Mouse (Mus musculus) heart, adult 2 months (tissue): ENCODE results near the gene Fat4. TPM values are rescaled to one million over a fixed set of nuclear protein-coding genes. Genes with fewer than 3 reads are reported as not detected.
A peak's percentile ranks its signal among the peaks of the same experiment; 100 is the strongest.

ENCODE experiments used
- DNase-seq, 2 experiments: peaks; one replicate each; pipeline ENCODE4 v3.0.0; 2021
- H3K27ac ChIP-seq: fragments of 200-600 bp; 2 replicates; pipeline ENCODE4 v1.8.1; 2022
- H3K27me3 ChIP-seq: fragments of 200-500 bp; 2 replicates; pipeline ENCODE4 v1.6.1; 2012; ENCODE audit warnings: mild to moderate bottlenecking, low read length, inconsistent platforms, mixed read lengths; ENCODE audit not compliant: control insufficient read depth, insufficient read depth
- H3K36me3 ChIP-seq: fragments of 200-500 bp; 2 replicates; pipeline ENCODE4 v1.6.1; 2012; ENCODE audit warnings: low read length, inconsistent platforms; ENCODE audit not compliant: control insufficient read depth, insufficient read depth
- H3K4me1 ChIP-seq: fragments of 200-500 bp; 2 replicates; pipeline ENCODE4 v1.6.1; 2011; ENCODE audit warnings: low read length; ENCODE audit not compliant: control insufficient read depth, insufficient read depth
- H3K4me3 ChIP-seq: fragments of 200-600 bp; 2 replicates; pipeline ENCODE4 v1.8.1; 2022
- H3K79me2 ChIP-seq: fragments of 200-500 bp; replicated peaks from 2 replicates; pipeline ENCODE4 v1.6.1; 2012; ENCODE audit warnings: mild to moderate bottlenecking, inconsistent platforms, low read length, moderate library complexity, mixed read lengths; ENCODE audit not compliant: control insufficient read depth, insufficient read depth
- H3K9ac ChIP-seq: fragments of 200-500 bp; 2 replicates; pipeline ENCODE4 v1.6.1; 2012; ENCODE audit warnings: low read depth, mild to moderate bottlenecking, control low read depth, inconsistent platforms, low read length, mixed read lengths
- CTCF ChIP-seq: fragments of 200-600 bp; IDR thresholded peaks from 2 replicates; pipeline ENCODE4 v1.8.1; 2022; ENCODE audit warnings: antibody characterized with exemption, mild to moderate bottlenecking, moderate library complexity
- EP300 ChIP-seq: fragments of 200-500 bp; IDR thresholded peaks from 2 replicates; pipeline ENCODE4 v1.6.1; 2011; ENCODE audit warnings: low read depth, low read length, control low read depth; ENCODE audit not compliant: insufficient read depth
- POLR2A ChIP-seq: fragments of 200-500 bp; IDR thresholded peaks from 2 replicates; pipeline ENCODE4 v1.6.1; 2011; ENCODE audit warnings: mild to moderate bottlenecking, low read depth, low read length, control low read depth; ENCODE audit not compliant: insufficient read depth
- WGBS: fragments of 180-500 bp; shearing (Covaris S2); methylation state at CpG from one replicate; pipeline ENCODE4 v1.1.7; 2018; 5-methylcytosine and 5-hydroxymethylcytosine counted together
- intact Hi-C: fragments of 180-260 bp; cut with DNase I; formaldehyde crosslinking; loops from one replicate; pipeline ENCODE4 v1.15.1; 2025
- polyA plus RNA-seq: library from polyadenylated mRNA; depleted of rRNA; stranded (reverse); fragments of >200 nt; gene quantifications from 2 replicates; pipeline ENCODE4 v1.2.3, GENCODE M21; 2012
- total RNA-seq, 2 experiments: library from RNA; stranded (reverse); gene quantifications; 2 replicates each; pipeline ENCODE4 v1.2.3; 2021

The Fat4 gene
- total and polyA plus RNA-seq, 3 experiments = 1.9 to 5.1 (median 5.1) TPM

DNA sequence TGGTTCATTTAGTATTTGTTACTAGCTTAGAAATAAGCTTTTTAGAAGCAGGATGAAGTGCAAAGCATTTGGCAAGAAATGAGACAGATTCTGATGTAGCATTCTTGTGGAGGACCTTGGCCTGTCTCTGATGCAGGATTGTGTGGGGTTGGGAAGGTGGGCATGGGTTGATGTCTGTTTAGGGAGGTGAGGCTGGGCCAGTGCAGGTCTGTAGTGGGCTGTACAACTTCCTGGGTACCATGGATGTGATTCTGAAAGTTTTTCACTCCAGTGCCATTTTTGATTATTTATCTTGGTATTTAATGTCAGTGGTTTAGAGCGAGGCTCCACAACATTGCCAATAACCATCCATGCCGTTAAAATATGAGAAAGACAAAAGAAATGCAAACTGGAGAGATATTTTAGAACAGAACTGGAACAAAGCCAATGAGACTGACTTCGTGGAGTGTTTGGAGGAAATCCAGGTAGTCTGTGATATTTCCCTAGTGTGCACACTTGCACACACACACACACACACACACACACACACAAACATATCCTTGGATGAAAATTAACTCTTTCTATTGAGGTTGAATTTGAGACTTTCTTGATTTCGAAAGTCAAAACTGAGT is 41.4 kb downstream of the Fat4 start:
- TF ChIP-seq CTCF = no peak
- no peak for TF ChIP-seq POLR2A
- no peak for TF ChIP-seq EP300
- H3K79me2 ChIP-seq = no peaks in the 10 kb centered on the region
- peaks cover 9% of the 10 kb centered on the region for H3K4me1 ChIP-seq
- no peak overlapping the region for H3K9ac ChIP-seq
- H3K27me3 ChIP-seq = no peaks in the 10 kb centered on the region
- DNase-seq = no peak
- no peak overlapping the region for H3K4me3 ChIP-seq
- 21% methylated on average over 4 of the region's 4 CpGs for WGBS
- peak overlapping the region; percentile 8; the same call in 1 of the 2 replicates for H3K27ac ChIP-seq
- intact Hi-C loops = no loop called here
- peaks cover 7% of the 10 kb centered on the region for H3K36me3 ChIP-seq

DNA sequence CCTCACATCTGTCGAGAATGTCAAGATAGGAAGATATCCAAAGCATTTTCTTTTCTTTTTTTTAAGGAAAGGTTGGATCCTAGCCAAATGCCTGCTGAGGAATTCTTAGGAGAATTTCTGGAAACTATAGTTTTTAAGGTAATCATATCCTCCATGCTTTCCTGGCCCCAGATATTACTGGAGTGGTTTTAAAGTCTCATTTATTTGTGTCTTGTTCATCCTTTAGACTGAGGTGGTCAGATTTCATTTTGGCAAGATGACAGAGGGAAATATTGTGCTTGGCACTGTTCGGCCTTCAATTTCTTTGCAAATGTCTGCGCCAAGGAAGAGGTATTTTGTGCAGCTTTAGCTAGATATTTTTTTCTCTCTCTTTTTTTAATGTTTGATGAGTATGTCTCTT is 42.0 kb downstream of the Fat4 start:
- WGBS = 36% methylated on average over 3 of the region's 3 CpGs
- H3K79me2 ChIP-seq = no peaks in the 10 kb centered on the region
- peaks cover 9% of the 10 kb centered on the region for H3K4me1 ChIP-seq
- no peak for TF ChIP-seq CTCF
- no peak for TF ChIP-seq POLR2A
- TF ChIP-seq EP300 = no peak
- no peak overlapping the region for H3K9ac ChIP-seq
- no peaks in the 10 kb centered on the region for H3K27me3 ChIP-seq
- intact Hi-C loops = no loop called here
- peaks cover 7% of the 10 kb centered on the region for H3K36me3 ChIP-seq
- DNase-seq = no peak
- no peak overlapping the region for H3K4me3 ChIP-seq
- H3K27ac ChIP-seq = peak overlapping the region; percentile 7; the same call in 1 of the 2 replicates

DNA sequence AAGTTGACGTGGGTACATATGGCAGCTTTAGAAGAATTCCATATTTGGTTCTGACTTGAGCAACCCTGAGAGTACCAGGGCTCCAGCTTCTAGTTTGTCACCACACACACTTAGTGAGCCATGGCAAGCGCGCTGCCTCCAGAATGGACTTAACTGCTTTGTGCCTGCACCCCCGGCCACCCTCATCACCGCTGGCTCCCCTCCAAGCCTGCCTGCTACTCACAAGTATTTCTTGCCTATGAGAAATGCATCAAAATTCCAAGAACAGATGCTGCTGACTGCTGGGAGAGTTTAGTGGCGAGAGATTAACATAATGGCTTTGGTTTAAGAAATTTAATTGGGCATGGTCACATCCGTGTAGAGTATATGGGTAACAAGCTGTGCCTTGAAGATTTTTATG is 48.0 kb downstream of the Fat4 start:
- 67% methylated on average over 7 of the region's 7 CpGs for WGBS
- Histone ChIP-seq H3K36me3 (peaks cover 15% of the 10 kb centered on the region), H3K4me1 (peaks cover 10% of the 10 kb centered on the region), H3K27me3 (no peaks in the 10 kb centered on the region), H3K9ac (no peak overlapping the region), H3K27ac (no peak overlapping the region), H3K79me2 (no peaks in the 10 kb centered on the region), H3K4me3 (no peak overlapping the region)
- intact Hi-C loops = loop anchor here (2.0 to 5.0 kb wide), 2 partner anchors 14 to 288 kb away; no protein-coding TSS in a partner anchor
- DNase-seq = no peak
- TF ChIP-seq POLR2A (no peak), CTCF (no peak), EP300 (no peak)

DNA sequence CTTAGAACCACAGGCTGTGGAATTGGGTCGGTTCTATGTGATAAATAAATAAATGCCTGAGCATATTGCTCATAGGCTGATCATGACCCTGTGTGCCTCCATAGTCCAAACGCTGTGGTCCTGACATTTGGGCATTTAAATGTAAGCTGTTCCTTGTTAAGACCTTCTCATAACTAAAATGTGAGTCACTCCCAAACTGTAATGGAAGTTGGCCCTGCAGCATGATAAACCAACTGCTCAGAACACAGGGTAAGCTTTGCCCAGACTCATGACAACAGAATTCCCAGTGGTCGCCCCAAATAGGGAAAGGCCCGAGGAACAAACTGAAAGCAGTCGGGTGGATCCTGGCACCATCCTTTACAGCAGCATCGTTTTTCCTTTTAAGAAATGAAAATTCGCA is 49.7 kb downstream of the Fat4 start:
- DNase-seq = peak in 1 of 2 experiments; percentile 13

DNA sequence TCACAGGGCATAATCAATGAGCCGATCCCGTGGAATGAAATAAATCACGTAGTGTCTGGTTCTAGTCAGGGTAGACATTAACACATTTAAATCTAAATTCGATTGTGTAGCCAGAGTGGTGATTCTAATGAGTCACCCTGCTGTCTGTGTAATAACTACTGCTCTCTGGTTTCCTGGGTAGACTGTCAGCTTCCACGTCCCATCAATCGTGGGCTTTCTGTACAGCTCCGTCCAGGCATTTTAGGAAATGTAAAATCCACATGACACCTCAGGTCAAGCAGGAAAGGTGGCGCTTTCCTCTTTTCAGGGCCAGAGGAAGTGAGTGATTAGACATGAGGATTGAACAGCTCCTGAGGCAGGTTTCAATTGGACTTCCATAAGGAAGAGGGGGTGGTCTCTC is 50.4 kb downstream of the Fat4 start:
- TF ChIP-seq POLR2A = peak; percentile 29; the same call in 1 of the 2 replicates
- peak; percentile 82 for TF ChIP-seq EP300
- no peak for TF ChIP-seq CTCF
- Histone ChIP-seq H3K27me3 (no peaks in the 10 kb centered on the region), H3K36me3 (peaks cover 15% of the 10 kb centered on the region), H3K4me1 (peaks cover 12% of the 10 kb centered on the region), H3K4me3 (no peak overlapping the region), H3K27ac (peak overlapping the region; percentile 71), H3K79me2 (peaks cover 2% of the 10 kb centered on the region; the same call in 1 of the 2 replicates), H3K9ac (no peak overlapping the region)
- peak in 1 of 2 experiments; percentile 49 for DNase-seq
- intact Hi-C loops = loop anchor here (2.0 to 5.0 kb wide), 3 partner anchors 14 to 285 kb away; no protein-coding TSS in a partner anchor
- 53% methylated on average over 8 of the region's 8 CpGs for WGBS

More for the DNA sequence above, 49.7 kb downstream of the Fat4 start:
- no peak for TF ChIP-seq POLR2A
- 42% methylated on average over 7 of the region's 7 CpGs for WGBS
- Histone ChIP-seq H3K27me3 (no peaks in the 10 kb centered on the region), H3K9ac (peak overlapping the region; percentile 8; the same call in 1 of the 2 replicates), H3K79me2 (no peaks in the 10 kb centered on the region), H3K27ac (peak overlapping the region; percentile 71), H3K4me1 (peaks cover 12% of the 10 kb centered on the region), H3K4me3 (no peak overlapping the region), H3K36me3 (peaks cover 15% of the 10 kb centered on the region)
- intact Hi-C loops = loop anchor here (2.0 to 5.0 kb wide), 3 partner anchors 14 to 286 kb away; no protein-coding TSS in a partner anchor

DNA sequence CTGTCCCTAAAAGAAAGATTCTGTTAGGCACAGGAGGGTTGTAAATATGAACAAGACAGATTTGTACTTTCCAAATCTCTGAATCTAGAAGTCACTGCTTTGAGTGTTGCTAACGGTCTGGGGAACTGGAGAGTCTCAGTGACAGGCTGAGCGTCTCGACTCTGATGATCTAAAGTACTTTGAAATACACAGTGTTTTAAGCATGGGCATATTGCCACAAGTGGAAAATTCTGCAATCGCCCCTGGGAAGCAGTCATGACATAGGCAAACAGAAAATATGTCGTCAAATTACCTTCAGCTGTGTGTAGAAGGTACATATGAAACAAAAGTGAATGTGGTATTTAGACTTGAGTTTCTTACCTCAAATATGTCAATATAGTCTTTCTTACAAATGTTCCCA is 51.4 kb downstream of the Fat4 start:
- TF ChIP-seq POLR2A (no peak), EP300 (no peak), CTCF (no peak)
- peak overlapping the region; percentile 63 for H3K27ac ChIP-seq
- WGBS = 42% methylated on average over 5 of the region's 5 CpGs
- H3K79me2 ChIP-seq = peaks cover 2% of the 10 kb centered on the region; the same call in 1 of the 2 replicates
- peaks cover 12% of the 10 kb centered on the region for H3K4me1 ChIP-seq
- intact Hi-C loops = loop anchor here (5.0 kb wide), 1 partner anchor 284 kb away; no protein-coding TSS in a partner anchor
- no peaks in the 10 kb centered on the region for H3K27me3 ChIP-seq
- H3K4me3 ChIP-seq = no peak overlapping the region
- peaks cover 15% of the 10 kb centered on the region for H3K36me3 ChIP-seq
- no peak overlapping the region for H3K9ac ChIP-seq
- no peak for DNase-seq
